Mouse (Mus musculus): ENCODE data around the gene Klhl31.

DNA sequence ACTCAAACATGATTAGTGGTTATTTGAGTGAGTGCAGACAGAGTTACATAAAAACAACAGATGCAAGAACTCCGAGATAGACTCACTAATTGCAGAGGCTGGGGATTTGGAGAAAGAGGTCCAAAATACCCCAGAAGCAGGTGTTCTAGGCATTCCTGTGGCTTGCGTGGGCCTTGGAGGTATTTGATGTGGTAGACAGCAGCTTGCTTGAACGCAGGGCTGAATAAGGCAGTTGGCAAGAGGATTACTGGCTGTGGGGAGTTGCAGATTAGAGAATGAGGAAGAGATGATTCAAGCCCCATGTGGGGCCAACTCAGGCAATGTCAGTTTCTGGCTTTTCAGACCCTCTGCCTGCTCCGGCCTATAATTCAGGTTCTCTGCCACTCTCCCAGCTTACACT, 43.9 kb upstream of the Klhl31 start:
- TF ChIP-seq CTCF (IDR thresholded peaks at IDR 0.05; ENCODE audit: low read depth, low read length) = no peak
- no peak for TF ChIP-seq POLR2AphosphoS5 (IDR thresholded peaks at IDR 0.05; ENCODE audit: insufficient replicate concordance, low read depth, low read length)
- TF ChIP-seq GATA1 (IDR thresholded peaks at IDR 0.05; ENCODE audit: borderline replicate concordance, low read length) = no peak

All from G1E (cell line).